Mouse (Mus musculus) gastrocnemius, postnatal 36 days (tissue): Measurements from ENCODE around the gene Atg7. TPM values are rescaled to one million over a fixed set of nuclear protein-coding genes. Genes with fewer than 3 reads are reported as not detected.

Source experiments
- DNase-seq, 2 experiments: peaks; one replicate each; pipeline ENCODE4 v3.0.0; 2022
- intact Hi-C: fragments of 180-260 bp; cut with DNase I; formaldehyde crosslinking; loops from one replicate; pipeline ENCODE4 v1.15.1; 2025
- total RNA-seq, 2 experiments: library from RNA; stranded (reverse); gene quantifications; 2 replicates each; pipeline ENCODE4 v1.2.3; 2021

Gene Atg7
- total RNA-seq, 2 experiments from 2014 or later: 8.2 to 8.6 TPM

DNA sequence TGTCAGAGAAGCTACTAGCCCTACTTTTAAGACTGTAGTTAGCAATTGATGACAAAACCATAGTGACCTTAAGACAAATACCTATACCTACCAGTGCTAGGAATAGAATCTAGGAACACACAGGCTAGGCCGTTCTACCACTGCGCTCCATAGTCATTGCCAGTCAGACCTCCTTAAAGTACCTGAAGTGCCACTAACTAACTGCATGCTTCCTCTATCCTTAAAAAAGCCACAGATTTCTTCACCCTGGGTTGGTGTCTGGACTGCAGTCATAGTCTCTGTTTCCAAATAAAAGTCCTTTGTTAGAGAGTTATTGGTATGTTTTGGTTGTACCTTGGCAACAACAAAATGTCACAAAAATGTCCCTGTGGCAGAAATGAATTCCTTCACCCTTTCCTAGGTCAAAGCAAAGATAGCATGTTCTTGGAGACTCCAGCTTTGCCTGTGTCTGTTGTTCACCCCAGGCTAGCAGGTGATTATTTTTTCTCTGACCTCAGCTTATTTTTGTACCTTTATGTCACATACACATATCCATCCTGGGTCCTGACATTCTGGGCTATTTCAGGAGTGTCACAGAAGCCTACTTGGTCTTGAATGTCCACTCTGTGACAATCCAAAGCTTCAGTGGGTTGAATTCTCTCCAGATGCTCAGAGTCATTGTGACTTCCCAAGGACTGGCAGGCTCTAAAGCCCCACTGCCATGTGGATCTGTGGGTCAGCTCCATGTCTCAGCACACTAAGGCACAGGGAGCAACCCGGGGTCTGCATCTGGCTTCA lies 165.9 kb downstream of the Atg7 start:
- intact Hi-C loops: no loop called here
- DNase-seq: no peak

DNA sequence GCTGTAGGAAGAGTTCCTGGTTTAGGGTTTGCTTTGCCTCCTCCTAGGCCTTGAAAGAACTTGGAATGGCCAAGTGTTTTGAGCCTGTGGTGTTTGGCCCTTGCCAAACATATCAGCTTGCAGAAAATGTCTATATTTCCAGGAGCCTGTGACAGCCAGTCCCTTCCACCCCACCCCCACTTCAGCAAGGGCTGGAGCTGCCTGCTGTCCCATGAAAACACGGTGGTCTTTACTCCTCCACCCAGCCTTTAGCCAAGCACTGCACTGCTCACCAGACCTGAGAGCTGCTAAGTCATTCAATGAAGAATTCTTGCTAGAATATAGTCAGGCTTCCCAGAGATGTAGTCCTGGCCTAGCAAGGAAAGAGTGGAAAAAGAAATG lies 166.5 kb downstream of the Atg7 start:
- intact Hi-C loops: no loop called here
- DNase-seq: no peak

DNA sequence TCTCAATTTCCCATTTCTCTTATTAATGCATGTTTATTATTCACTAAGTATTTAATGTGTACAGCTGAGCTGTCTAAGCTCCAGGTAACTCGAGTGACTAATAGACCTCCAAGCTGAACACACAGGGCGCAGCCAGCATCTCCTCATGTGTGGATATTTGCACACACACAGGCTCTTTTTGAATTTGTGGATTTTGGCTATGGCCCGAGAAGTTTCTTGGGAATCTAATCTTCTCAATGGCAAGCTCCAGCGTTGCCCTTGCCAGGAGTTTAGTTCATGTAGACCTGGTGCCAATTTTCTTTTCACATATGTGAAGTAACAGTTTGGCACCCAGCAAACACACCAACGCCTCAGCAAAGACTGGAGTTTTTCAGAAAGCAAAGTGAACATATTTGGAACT lies 169.4 kb downstream of the Atg7 start:
- DNase-seq: peak; percentile 41 to 45
- intact Hi-C loops: loop anchor here (5.0 kb wide), 2 partner anchors 80 to 110 kb away; no protein-coding TSS in a partner anchor

DNA sequence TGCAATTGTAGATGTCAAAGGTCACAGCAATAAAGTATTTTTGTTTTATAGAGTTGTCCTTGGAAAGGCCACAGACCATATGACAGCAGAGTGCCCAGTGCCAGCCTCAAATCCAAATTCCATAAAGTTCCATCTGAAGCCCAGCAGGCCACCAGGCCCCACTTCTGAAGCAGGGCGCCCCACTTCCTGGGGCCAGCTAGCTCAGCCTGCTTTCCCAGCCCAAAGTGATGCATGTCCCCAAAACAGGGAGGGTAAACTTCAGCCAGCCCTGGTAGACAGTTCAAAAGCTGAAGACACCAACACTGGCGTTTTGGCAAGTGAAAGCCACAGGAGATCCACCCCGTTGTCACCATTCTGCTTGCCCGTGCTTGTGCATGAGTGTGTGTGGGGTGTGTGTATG lies 169.9 kb downstream of the Atg7 start:
- DNase-seq: no peak
- intact Hi-C loops: loop anchor here (5.0 kb wide), 2 partner anchors 80 to 110 kb away; no protein-coding TSS in a partner anchor

DNA sequence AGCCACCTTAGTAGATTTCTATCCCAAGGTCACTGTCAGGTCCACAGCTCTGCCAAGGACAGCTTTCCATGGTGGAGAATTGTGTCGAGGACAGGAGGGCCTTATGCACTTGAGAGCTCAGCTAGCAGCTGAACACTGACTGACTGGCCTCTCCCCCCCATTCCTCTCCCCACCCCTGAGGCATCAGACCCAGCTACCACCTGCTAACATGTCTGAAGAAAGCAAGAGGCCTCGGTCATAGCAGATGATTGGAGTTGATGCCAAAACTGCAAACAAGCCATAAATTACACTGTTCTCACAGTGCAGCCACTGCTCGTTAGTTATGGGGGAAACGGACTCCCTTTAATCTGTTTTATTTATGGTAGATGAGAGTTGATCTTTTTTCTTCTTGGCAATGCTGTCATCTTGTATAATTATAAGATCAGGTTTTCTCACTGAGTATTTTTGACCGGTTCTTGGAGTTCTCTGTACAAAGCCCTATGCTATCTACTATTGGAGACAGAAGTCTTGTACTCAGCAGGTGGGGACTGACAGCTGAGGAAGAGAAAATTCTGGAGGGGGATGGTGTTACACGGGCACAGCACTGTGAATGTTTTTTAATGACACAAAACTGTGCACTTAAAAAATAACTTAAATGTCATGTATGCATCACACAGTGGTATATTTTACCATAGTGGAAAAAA lies 171.4 kb downstream of the Atg7 start:
- intact Hi-C loops: loop anchor here (5.0 kb wide), 2 partner anchors 78 to 108 kb away; no protein-coding TSS in a partner anchor
- DNase-seq: no peak

DNA sequence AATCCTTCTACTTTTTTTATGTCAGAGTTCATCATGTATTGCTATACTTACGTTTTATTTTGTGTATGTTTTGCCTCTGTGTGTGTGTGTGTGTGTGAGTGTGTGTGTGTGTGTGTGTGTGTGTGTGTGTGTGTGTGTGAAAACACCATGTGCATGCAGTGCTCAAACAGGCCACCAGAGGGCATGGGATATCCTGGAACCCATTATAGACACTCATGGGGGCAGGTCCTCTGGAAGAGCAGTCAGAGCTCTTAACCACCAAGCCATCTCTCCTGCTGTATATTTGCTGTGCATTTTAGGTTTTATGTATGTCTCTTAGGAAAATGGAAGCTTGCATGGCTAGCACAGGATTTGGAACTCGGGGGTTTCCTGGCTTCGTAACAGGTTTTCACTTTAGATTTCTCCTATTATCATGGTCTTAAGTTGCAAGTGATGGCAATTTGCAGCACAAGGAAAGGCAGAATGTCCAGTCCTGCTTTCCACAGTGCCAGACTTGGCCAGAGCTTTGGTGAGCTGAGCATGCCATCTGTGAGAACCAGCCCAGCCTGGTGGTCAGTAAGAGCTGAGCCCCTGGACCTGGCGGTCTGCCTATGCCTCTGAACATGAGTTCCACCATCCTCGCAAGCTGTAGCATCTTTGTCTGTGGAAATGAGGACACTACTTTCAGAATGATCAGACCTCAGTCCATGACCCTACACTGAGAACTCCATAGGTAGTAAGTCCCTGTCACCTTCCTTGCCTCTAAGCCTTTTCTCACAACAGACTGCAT lies 172.2 kb downstream of the Atg7 start:
- intact Hi-C loops: loop anchor here (5.0 kb wide), 3 partner anchors 57 to 107 kb away; no protein-coding TSS in a partner anchor
- DNase-seq: no peak

DNA sequence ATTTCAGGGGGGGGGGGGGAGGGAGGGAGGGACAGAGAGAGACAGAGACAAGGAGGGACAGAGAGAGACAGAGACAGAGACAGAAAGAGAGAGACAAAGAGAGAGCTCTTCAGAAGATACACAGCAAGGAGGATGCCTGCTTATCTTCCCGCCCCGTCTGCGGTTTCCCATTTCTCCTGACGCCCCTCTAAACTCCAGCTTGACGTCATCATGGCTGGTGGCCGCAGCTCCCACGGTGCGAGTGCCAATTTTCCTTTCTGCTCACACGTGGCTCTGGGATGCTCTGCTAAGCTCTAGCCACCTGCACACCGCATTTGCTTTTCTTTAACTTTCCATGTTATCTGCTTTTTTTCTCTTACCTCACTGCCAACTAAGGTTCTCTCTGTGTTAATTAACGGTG lies 175.1 kb downstream of the Atg7 start:
- DNase-seq: no peak
- intact Hi-C loops: loop anchor here (5.0 kb wide), 1 partner anchor 54 kb away; no protein-coding TSS in a partner anchor

DNA sequence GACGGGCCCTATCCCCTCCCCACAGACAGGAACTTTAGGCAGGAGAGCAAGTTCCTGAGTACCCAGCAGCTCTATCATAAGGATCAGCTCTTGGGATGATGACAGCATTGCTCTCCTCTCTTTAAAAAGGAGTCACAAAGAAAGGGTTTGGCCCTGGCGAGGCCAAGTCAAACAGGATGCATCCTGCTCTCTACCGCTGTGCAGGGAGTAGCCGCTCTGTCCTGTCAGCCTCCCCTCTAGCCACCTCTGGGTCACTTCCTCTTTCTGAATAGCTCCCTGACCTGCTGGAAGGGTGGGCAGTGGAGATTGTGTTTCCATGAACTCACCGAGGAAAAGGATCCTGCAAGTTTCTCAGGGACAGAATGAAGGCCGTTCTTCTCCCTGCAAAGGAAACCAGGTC lies 175.6 kb downstream of the Atg7 start:
- no peak for DNase-seq
- intact Hi-C loops: loop anchor here (5.0 kb wide), 1 partner anchor 54 kb away; no protein-coding TSS in a partner anchor

DNA sequence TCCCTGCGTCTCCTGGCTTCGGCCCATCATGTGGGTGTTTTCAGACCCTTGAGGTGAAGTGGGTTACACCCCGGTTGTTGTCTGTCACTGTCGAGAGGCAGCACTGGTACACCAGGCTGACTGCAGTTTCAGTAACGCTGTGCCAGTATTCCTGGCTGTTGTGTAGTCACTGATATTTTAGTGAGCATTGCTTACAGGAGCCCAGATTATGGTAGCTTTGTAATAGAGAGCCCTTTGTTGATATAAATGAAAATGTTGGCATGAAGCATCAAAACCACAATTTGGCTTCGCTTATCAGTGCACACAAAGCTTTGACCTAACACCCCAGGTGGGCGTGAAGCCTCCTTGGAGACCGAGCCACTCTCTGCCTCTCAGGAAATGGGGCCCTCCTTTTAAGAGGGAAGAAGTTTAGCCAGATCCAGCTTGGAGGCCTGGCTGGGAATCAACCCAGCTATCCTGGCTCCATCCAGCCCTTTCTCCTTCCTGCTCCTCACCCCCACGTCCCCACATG lies 177.1 kb downstream of the Atg7 start:
- no peak for DNase-seq

DNA sequence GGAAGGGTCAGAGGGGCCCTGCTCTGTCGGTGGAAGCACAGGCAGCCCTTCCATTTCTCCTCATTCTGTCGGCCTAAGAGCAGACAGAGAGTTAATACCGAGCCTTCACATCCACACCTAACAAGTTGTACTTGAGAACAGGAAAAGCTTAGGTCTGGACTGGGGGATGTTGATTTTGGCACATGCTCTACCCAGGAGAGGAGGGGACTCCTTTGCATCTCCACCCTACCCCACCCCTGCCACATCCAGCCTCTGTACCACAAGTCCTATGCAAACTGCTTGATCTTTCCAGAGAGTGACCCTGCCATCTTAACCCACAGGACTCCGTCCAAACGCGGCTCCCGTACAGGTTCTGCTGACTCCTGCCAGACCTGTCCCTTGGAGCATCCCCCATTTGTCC lies 178.7 kb downstream of the Atg7 start:
- intact Hi-C loops: no loop called here
- no peak for DNase-seq

More for the DNA sequence above, 177.1 kb downstream of the Atg7 start:
- intact Hi-C loops: loop anchor here (5.0 kb wide), 1 partner anchor 52 kb away; no protein-coding TSS in a partner anchor

DNA sequence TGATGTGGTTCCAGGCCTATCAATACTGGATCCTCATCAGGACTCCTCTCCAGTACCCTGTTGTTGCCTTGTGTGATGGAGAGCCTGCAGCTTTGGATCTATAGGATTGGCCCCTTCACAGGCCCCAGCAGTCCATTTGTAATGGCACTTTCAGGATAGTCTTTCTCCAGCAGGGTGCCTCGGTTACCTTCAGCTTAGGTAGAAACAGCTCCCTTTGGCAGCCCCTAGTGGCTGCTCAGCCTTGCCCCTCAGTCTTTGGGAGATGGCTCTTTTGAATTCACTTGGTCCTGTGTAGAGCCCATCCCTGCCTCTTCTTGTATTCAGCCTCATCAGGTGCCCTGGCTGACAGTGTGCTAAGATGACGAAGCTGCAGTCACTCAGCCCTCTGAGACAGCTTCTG lies 184.0 kb downstream of the Atg7 start:
- intact Hi-C loops: no loop called here
- DNase-seq: no peak

DNA sequence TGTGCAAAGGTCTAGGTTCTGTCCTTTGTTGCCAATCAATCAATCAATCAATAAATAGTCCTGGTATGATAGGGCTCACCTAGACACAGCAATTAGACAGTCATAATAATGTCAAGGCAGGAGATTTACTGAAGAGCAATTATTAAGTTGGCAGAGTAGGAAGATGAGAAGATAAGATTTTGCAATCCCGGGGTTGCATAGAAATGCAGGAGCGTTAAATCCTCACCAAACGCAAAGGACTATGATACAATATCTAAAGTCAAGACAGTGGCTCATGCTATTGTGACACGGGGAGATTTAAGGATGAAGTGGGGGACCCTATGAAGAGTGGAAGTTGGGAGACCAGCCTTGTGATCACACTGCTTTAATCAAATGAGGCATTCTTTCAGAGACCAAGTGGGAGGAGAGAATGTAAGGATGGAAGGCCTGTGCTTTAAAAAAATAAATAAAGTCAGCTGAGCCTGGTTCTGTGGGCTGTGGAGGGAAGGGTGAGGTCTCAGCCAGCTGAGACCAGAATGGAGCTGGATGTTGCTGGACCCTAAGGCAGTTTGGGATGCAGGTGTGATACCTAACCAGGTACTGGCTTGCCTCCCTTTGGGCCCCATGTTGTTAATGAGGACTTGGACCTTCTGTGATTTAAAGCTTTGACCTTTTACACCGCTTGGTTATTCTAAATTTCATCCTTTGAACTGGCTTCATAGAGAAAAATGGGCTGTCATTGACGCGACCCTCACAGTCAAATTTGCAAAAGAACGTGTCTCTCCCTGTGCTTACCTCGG lies 187.0 kb downstream of the Atg7 start:
- intact Hi-C loops: no loop called here
- DNase-seq: no peak

DNA sequence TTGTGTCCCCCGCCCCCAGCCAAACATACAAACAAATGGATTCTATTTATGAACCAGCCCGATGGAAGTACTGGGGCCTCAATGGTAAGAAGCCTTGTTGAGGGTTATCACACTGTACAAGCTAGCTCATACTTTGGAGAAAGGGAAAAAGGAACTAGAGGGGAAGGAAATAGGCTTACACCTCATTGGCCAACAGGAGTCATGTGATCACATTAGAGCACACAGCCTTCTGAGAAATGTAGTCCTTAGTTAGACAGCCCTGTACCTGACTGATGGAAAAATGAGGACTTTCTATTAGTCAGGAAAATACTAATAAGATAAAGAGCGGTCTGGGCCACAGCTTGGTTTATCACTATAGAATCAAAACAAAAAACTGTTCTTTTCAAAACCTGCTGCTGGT lies 188.9 kb downstream of the Atg7 start:
- intact Hi-C loops: no loop called here
- DNase-seq: no peak

DNA sequence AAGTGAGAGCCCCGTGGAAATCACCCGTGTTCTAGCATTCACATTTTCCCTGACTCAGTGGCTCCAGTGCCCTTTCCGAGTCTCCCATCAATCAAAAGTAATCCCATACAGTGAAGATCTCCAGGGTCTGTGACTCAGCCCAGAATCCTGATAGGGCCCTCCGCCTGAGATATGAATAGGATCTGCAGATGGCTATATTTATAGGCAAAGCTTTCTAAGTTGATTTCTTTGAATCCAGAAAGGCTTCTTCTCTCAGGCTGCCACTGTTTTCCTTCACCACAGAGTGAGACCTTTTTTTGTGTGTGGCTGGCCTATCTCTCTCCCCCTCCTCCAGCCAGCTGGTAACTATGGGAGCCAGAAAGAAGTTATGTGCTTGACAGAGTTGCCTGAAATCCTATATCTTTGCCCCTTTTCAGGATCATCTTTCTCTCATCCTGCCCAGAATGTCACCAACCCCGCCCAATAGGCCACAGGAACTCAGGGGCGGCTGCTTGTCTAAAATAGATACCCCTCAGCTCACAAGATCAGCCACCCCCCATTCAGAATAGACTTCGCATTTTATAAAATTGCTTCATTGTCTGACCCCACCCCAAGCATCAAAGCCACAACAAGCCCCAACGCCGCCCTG lies 190.3 kb downstream of the Atg7 start:
- intact Hi-C loops: no loop called here
- DNase-seq: no peak

DNA sequence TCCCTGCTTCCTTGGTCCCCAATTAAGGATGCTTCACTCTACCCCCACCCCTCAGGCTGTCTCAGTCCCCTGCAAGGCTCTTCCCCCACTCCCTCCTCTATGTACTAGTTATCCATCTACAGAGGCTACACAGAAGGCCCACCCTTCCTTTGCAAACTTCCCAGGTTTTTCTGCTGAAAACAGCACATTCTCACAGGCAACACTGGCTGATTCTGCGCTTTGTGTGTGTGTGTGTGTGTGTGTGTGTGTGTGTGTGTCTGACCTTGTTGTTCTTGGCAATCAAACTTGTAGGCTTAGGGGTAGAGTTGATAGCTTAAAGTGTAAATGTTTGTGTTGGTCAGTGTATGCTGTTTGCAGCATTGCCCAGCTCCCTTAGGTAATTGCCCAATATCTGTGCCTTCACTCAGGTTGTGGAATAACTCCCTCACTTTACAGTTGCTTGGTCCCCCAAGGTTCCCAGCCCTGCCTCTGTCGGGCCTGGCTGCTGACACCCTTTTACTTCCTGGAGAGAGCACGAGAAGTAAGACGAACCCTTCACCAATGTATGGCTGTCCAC lies 191.0 kb downstream of the Atg7 start:
- no peak for DNase-seq
- intact Hi-C loops: no loop called here

DNA sequence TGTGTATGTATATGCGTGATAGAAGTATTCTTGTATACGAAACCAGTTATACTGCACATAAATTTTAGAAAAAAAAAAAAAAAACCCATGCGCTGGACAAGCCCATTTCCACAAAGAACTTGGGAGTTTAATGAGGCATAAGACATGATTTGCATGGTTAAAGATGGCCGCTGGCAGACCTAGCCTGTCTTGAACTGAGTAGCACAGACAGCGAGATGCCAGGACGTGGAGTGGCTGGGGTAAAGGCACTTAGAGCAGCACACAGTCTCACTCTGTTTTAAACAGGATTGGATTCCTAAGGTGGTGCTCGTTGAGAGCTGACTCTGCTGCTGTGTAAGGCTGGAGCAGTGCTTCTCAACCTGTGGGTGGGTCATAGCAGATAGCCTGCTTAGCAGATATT lies 192.4 kb downstream of the Atg7 start:
- no peak for DNase-seq
- intact Hi-C loops: no loop called here

DNA sequence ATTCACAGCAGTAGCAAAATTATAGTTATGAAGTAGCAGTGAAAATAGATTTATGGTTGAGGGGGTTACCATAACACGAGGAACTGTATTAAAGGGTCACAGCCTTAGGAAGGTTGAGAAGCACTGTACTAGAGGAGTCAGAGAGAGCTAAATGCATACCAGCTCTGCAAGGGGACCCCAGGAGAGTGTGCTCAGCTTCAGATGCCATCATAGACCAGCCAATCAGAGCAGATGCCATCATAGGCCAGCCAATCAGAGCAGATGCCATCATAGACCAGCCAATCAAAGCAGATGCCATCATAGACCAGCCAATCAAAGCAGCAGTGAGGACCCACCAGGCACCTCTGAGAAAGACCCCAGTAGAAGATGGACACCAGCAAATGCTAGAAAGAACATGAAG lies 192.9 kb downstream of the Atg7 start:
- no peak for DNase-seq
- intact Hi-C loops: no loop called here

DNA sequence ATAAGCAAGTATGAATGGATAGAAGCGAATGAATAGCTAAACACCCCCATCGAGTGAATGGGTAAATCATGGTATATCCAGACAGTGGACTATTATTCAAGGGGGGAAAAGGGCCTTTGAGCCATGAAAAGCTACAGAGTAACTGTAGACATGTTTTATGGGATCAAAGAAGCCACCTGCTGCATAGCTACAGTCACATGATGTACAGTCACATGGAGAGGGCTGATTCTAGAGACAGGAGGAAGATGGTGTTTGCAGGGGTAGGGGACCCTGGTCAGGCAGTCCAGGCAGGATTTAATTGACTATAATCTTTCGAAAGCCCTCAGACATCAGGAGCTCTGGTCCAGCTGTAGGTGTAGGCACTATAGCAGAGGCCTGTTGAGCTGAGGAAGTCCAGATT lies 193.5 kb downstream of the Atg7 start:
- intact Hi-C loops: no loop called here
- DNase-seq: no peak

DNA sequence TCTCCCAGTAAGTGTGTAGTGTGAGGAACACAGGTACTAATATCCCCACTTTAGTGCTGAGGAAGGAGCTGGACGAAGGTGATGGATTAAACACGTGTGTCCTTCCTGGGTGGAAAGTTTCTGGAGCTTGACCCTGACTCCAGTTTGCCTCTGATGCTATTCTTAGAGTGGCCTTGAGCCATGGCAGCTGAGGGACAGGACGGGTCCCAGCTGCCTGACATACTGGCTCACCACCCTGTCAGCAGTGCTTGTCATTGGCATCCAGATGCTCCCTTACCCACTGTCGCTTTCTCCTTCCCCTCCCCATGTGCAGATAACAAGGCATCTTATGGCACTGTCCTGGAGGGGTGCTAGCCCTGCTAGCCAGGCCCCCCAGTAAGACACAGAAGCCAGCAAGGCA lies 196.0 kb downstream of the Atg7 start:
- DNase-seq: no peak
- intact Hi-C loops: no loop called here
